Mouse (Mus musculus) liver, embryonic 16.5 days (tissue): ENCODE data around the gene Slc17a4. TPM values are rescaled to one million over a fixed set of nuclear protein-coding genes. Genes with fewer than 3 reads are reported as not detected.

ENCODE experiments used
- ATAC-seq: fragments of 200-750 bp; cut with Nextera tagmentation; 2 replicates; pipeline ENCODE4 v1.8.0; 2017; ENCODE audit warnings: low read depth, mild to moderate bottlenecking, moderate number of reproducible peaks, moderate library complexity
- H3K27ac ChIP-seq: fragments of 300-500 bp; sonication (generic); 2 replicates; pipeline ENCODE4 v1.5.1; 2014; ENCODE audit warnings: mild to moderate bottlenecking, low read length
- H3K27me3 ChIP-seq: fragments of 300-500 bp; sonication (generic); 2 replicates; pipeline ENCODE4 v1.6.1; 2014; ENCODE audit warnings: low read depth, low read length, mixed read lengths; ENCODE audit not compliant: control insufficient read depth, insufficient read depth
- H3K36me3 ChIP-seq: fragments of 300-500 bp; sonication (generic); 2 replicates; pipeline ENCODE4 v1.6.1; 2014; ENCODE audit warnings: mild to moderate bottlenecking; ENCODE audit not compliant: control insufficient read depth, insufficient read depth
- H3K4me1 ChIP-seq: fragments of 300-500 bp; sonication (generic); 2 replicates; pipeline ENCODE4 v1.6.1; 2014; ENCODE audit warnings: low read depth, low read length, mixed read lengths; ENCODE audit not compliant: control insufficient read depth
- H3K4me2 ChIP-seq: fragments of 300-500 bp; sonication (generic); 2 replicates; pipeline ENCODE4 v1.6.1; 2014; ENCODE audit warnings: low read depth, low read length, mixed read lengths
- H3K4me3 ChIP-seq: fragments of 300-500 bp; sonication (generic); 2 replicates; pipeline ENCODE4 v1.5.1; 2014; ENCODE audit warnings: low read depth, mild to moderate bottlenecking, low read length
- H3K9ac ChIP-seq: fragments of 300-500 bp; sonication (generic); 2 replicates; pipeline ENCODE4 v1.6.1; 2014; ENCODE audit warnings: low read depth, low read length
- H3K9me3 ChIP-seq: fragments of 300-500 bp; sonication (generic); replicated peaks from 2 replicates; pipeline ENCODE4 v1.6.1; 2016; ENCODE audit warnings: low read length; ENCODE audit not compliant: control insufficient read depth
- WGBS: fragments of 180-500 bp; shearing (Covaris S2); extraction: QIAGEN DNeasy Blood & Tissue Kit; methylation state at CpG from one replicate; pipeline ENCODE4 v1.1.7; 2014; ENCODE audit not compliant: insufficient replicate concordance; 5-methylcytosine and 5-hydroxymethylcytosine counted together
- polyA plus RNA-seq: library from polyadenylated mRNA; unstranded; fragments of >200 nt; fragmentation: Nextera tagmentation; extraction: Ambion mirVana; gene quantifications from 2 replicates; pipeline ENCODE4 v1.2.1, GENCODE M21; 2015

The Slc17a4 gene
- polyA plus RNA-seq, 1 experiment from 2014 or later = 0.40 TPM

GRCm38 (mm10) chr13:23933421-23934210 is 18.8 kb upstream of the Slc17a4 start, which contains the start of gene Hist1h2ba:
TSS of gene Hist1h2ba (minus strand) at chr13:23934156.
- Histone ChIP-seq H3K4me2 (no peak within 1 kb of the TSS), H3K27ac (no peak within 1 kb of the TSS), H3K4me1 (no peaks in the 10 kb centered on the region), H3K4me3 (no peak within 1 kb of the TSS), H3K27me3 (no peaks in the 10 kb centered on the region), H3K9ac (no peak within 1 kb of the TSS), H3K9me3 (no peaks in the 10 kb centered on the region), H3K36me3 (no peaks in the 10 kb centered on the region)
- WGBS = 86% methylated on average over 35 of the region's 39 CpGs
- no peak for ATAC-seq

DNA sequence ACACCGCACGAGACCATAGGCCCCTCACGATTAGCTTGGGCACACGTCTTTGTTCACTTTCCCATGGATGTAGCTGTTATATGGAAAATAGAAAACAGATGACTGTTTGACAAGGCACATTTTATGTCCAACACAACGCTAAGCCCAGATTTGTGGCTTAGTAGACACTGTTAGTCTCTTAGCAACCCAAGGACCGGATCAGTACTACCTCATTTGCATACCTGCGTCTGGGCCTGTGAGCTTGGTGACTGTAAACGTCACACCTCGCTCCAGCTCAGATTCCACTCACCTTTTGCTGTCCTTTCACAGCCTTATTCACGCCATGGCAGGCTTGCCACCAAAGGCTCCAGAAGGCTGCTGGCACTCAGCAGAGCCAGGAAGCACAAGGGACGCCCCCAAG is 16.1 kb upstream of the Slc17a4 start:
- H3K9ac ChIP-seq = no peak overlapping the region
- ATAC-seq = no peak
- WGBS = 69% methylated on average over 11 of the region's 11 CpGs
- H3K9me3 ChIP-seq = no peaks in the 10 kb centered on the region
- no peak overlapping the region for H3K4me3 ChIP-seq
- no peaks in the 10 kb centered on the region for H3K27me3 ChIP-seq
- H3K4me1 ChIP-seq = no peaks in the 10 kb centered on the region
- H3K36me3 ChIP-seq = no peaks in the 10 kb centered on the region
- H3K27ac ChIP-seq = no peak overlapping the region
- H3K4me2 ChIP-seq = no peak overlapping the region

GRCm38 (mm10) chr13:23930461-23930860 is 15.7 kb upstream of the Slc17a4 start:
- H3K9me3 ChIP-seq = no peaks in the 10 kb centered on the region
- no peak for ATAC-seq
- H3K4me2 ChIP-seq = no peak overlapping the region
- H3K27me3 ChIP-seq = no peaks in the 10 kb centered on the region
- no peaks in the 10 kb centered on the region for H3K4me1 ChIP-seq
- H3K9ac ChIP-seq = no peak overlapping the region
- H3K4me3 ChIP-seq = no peak overlapping the region
- H3K36me3 ChIP-seq = no peaks in the 10 kb centered on the region
- H3K27ac ChIP-seq = no peak overlapping the region
- WGBS = 72% methylated on average over 9 of the region's 9 CpGs

DNA sequence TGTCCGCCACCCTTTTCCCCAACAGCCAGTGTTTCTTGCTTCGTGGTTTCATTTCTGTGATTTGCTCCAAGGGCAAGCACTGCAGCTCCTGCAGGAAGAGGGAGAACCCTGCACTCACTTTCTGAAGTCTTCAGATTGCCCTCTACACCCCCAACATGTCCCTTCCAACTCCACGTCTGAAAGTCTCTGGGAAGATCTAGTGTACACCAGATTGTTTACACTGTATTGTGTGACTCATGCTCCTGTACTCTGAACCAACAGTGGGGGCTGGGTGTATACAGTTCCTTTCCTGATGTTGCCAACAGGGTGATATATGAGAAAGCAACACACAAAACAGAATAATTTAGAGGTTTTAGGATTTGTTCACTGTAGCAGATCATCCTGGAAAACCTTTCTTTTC is 13.8 kb upstream of the Slc17a4 start:
- Histone ChIP-seq H3K27me3 (no peaks in the 10 kb centered on the region), H3K4me3 (no peak overlapping the region), H3K4me2 (peak overlapping the region; percentile 39; the same call in 1 of the 2 replicates), H3K27ac (no peak overlapping the region), H3K36me3 (no peaks in the 10 kb centered on the region), H3K9me3 (no peaks in the 10 kb centered on the region), H3K4me1 (no peaks in the 10 kb centered on the region), H3K9ac (no peak overlapping the region)
- 29% methylated on average over 3 of the region's 3 CpGs for WGBS
- peak; percentile 88 for ATAC-seq

DNA sequence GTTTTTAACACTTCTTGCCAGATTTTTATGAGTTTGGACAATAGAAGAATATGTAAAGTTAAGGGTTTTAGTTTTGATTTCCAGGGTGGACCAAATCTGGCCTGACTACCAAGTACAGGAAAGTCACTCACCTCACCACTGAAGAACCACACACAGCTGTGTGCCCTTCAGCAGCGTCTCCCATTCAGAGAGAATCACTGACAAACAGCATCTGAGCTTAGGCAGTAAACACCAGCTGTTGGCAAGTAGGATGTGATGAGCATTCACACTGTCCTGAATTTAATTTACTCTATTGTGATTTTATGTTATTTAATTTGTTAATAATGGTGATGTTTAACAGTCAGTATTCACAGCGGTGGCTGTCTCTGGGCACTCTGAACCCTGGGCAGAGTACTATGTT is 11.0 kb upstream of the Slc17a4 start:
- Histone ChIP-seq H3K4me1 (no peaks in the 10 kb centered on the region), H3K9me3 (no peaks in the 10 kb centered on the region), H3K27me3 (no peaks in the 10 kb centered on the region), H3K4me2 (no peak overlapping the region), H3K36me3 (no peaks in the 10 kb centered on the region), H3K4me3 (no peak overlapping the region), H3K27ac (no peak overlapping the region), H3K9ac (no peak overlapping the region)
- 63% methylated on average over 2 of the region's 2 CpGs for WGBS
- ATAC-seq = no peak

DNA sequence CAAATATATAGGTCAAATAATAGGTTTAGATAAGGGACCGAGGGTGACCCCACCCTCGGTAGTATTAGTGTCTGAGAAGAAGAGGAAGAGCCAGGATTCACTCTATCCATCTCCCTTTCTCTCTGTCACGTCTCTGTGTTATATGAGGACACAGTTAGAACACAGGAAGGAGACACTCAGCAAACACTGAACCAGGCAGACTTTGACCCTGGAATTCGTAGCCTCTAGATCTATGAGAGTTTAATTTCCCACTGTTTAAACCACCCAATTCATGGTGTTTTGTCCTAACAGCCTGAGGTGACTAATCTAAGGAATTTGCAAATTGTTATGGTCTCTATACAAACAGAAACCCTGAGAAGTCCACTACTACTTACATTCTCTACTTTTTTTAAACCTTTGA is 2.9 kb upstream of the Slc17a4 start:
- Histone ChIP-seq H3K9me3 (no peaks in the 10 kb centered on the region), H3K27ac (no peak overlapping the region), H3K4me2 (no peak overlapping the region), H3K27me3 (no peaks in the 10 kb centered on the region), H3K9ac (no peak overlapping the region), H3K4me1 (peaks cover 18% of the 10 kb centered on the region), H3K4me3 (no peak overlapping the region), H3K36me3 (no peaks in the 10 kb centered on the region)
- ATAC-seq = no peak
- WGBS = 15% methylated on average over 4 of the region's 4 CpGs

- Histone ChIP-seq H3K27ac (no peak overlapping the region), H3K4me1 (peaks cover 18% of the 10 kb centered on the region), H3K27me3 (no peaks in the 10 kb centered on the region), H3K4me2 (no peak overlapping the region), H3K9me3 (no peaks in the 10 kb centered on the region), H3K4me3 (no peak overlapping the region), H3K36me3 (no peaks in the 10 kb centered on the region), H3K9ac (no peak overlapping the region)
- 64% methylated on average over 1 of the region's 1 CpGs for WGBS
- ATAC-seq = no peak
Measured at GRCm38 (mm10) chr13:23916132-23916531, 1.3 kb upstream of the Slc17a4 start.

DNA sequence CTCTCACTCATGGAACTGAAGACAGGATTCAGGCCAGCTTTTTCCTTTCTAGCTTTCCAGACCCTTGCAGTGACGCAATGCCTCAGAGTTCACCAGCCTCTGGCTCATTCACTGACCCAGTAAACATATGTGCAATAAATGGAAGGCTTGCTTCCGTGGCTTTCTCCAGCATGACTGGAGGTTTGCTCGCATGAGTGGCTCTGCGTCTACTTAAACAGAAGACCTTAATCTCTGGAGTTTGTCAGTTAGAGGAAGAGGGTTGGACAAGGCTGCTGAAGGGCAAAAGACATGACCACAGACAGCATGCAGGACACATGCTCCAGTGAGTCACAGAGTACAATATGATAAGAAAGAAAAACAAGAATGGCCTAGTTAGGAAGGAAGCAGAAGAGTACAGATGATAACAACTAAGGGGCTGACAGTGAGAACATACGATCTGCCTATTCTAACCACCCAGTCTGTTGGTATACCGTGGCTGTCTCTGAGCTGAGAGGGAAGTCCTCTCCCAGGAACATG is 960 bp downstream of the Slc17a4 start:
- peak overlapping the region; percentile 81 for H3K27ac ChIP-seq
- no peak overlapping the region for H3K4me3 ChIP-seq
- H3K4me1 ChIP-seq = peaks cover 18% of the 10 kb centered on the region
- no peaks in the 10 kb centered on the region for H3K36me3 ChIP-seq
- no peaks in the 10 kb centered on the region for H3K9me3 ChIP-seq
- H3K9ac ChIP-seq = no peak overlapping the region
- 4% methylated on average over 6 of the region's 6 CpGs for WGBS
- ATAC-seq = peak; percentile 83
- no peaks in the 10 kb centered on the region for H3K27me3 ChIP-seq
- no peak overlapping the region for H3K4me2 ChIP-seq

- H3K27ac ChIP-seq = no peak overlapping the region
- H3K4me1 ChIP-seq = peaks cover 18% of the 10 kb centered on the region
- no peaks in the 10 kb centered on the region for H3K36me3 ChIP-seq
- no peak overlapping the region for H3K9ac ChIP-seq
- H3K4me2 ChIP-seq = no peak overlapping the region
- no peaks in the 10 kb centered on the region for H3K9me3 ChIP-seq
- 28% methylated on average over 5 of the region's 5 CpGs for WGBS
- no peaks in the 10 kb centered on the region for H3K27me3 ChIP-seq
- no peak for ATAC-seq
- H3K4me3 ChIP-seq = no peak overlapping the region
Measured at GRCm38 (mm10) chr13:23911335-23911734, 3.5 kb downstream of the Slc17a4 start.
